Mouse (Mus musculus) liver, embryonic 11.5 days (tissue): ENCODE results near the gene Ptma. TPM values are rescaled to one million over a fixed set of nuclear protein-coding genes. Genes with fewer than 3 reads are reported as not detected.

Experiments used
- ATAC-seq: fragments of 200-750 bp; cut with Nextera tagmentation; replicated peaks from 2 replicates; pipeline ENCODE4 v1.8.0; 2017; ENCODE audit warnings: moderate number of reproducible peaks, mild to moderate bottlenecking, moderate TSS enrichment, moderate library complexity; ENCODE audit not compliant: low FRiP score
- DNase-seq: peaks from one replicate; pipeline ENCODE4 v3.0.0-alpha.2; 2017; ENCODE audit warnings: low spot score
- H3K27ac ChIP-seq: fragments of 300-500 bp; sonication (generic); 2 replicates; pipeline ENCODE4 v1.5.1; 2014; ENCODE audit warnings: mild to moderate bottlenecking, low read depth, low read length, control low read depth
- H3K27me3 ChIP-seq: fragments of 300-500 bp; sonication (generic); replicated peaks from 2 replicates; pipeline ENCODE4 v1.6.1; 2014; ENCODE audit warnings: low read length, mixed read lengths; ENCODE audit not compliant: control insufficient read depth, insufficient read depth
- H3K36me3 ChIP-seq: fragments of 300-500 bp; sonication (generic); 2 replicates; pipeline ENCODE4 v1.6.1; 2014; ENCODE audit warnings: mild to moderate bottlenecking, low read length, moderate library complexity, mixed read lengths; ENCODE audit not compliant: control insufficient read depth, insufficient read depth
- H3K4me1 ChIP-seq: fragments of 300-500 bp; sonication (generic); replicated peaks from 2 replicates; pipeline ENCODE4 v1.6.1; 2014; ENCODE audit warnings: low read length, mixed read lengths; ENCODE audit not compliant: control insufficient read depth, insufficient read depth
- H3K4me2 ChIP-seq: fragments of 300-500 bp; sonication (generic); 2 replicates; pipeline ENCODE4 v1.6.1; 2014; ENCODE audit warnings: mild to moderate bottlenecking, control low read depth, moderate library complexity
- H3K4me3 ChIP-seq: fragments of 300-500 bp; sonication (generic); 2 replicates; pipeline ENCODE4 v1.5.1; 2014; ENCODE audit warnings: low read depth, low read length, control low read depth
- H3K9ac ChIP-seq: fragments of 300-500 bp; sonication (generic); 2 replicates; pipeline ENCODE4 v1.6.1; 2014; ENCODE audit warnings: low read depth, low read length, control low read depth
- H3K9me3 ChIP-seq: fragments of 300-500 bp; sonication (generic); 2 replicates; pipeline ENCODE4 v1.6.1; 2016; ENCODE audit warnings: low read length, inconsistent platforms, mixed read lengths; ENCODE audit not compliant: control insufficient read depth
- WGBS: fragments of 180-500 bp; shearing (Covaris S2); extraction: QIAGEN DNeasy Blood & Tissue Kit; methylation state at CpG from one replicate; pipeline ENCODE4 v1.1.7; 2014; 5-methylcytosine and 5-hydroxymethylcytosine counted together
- polyA plus RNA-seq: library from polyadenylated mRNA; unstranded; fragments of >200 nt; fragmentation: Nextera tagmentation; extraction: Ambion mirVana; gene quantifications from 2 replicates; pipeline ENCODE4 v1.2.1, GENCODE M21; 2014

The Ptma gene
- polyA plus RNA-seq, 1 experiment from 2014 or later = 2,805 TPM

DNA sequence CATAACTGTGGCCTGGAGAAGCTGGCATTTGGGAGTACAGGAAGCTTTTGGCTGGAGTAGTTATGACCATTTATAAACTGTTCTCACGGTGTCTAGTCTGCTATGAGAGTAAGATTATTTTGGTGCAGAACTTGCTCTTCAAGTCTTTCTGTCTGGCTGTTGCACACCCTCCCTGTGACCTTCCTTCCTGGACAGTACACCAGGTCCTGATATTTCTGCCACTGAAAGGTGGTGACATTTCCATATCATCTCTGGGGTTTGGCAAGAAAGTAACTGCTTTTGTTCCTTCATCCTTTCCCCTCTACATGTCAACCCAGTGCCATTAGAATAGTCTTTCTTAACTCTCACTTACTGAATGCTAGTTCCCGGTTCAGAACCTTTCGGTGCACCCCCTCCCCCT is 32.7 kb downstream of the Ptma start:
- H3K27ac ChIP-seq = no peak overlapping the region
- no peak for DNase-seq

DNA sequence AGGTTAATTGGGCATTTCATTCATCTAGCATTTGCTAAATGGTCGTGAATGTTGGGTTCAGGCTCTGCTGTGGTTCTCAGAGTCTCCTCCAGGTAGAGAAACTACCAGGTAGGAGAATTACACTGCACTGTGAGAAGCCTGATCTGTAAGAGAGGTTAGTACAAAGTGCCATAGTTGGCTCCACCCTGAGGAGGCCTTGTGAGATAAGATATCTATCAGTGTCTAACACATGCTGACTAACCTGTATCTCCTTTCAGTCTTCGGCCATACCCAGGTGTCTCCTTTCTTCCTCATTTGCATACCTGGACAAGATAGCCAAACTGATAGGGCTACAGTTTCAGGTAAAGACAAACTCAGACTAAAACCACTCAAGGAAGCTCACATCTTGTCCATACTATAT is 36.1 kb downstream of the Ptma start:
- no peak for ATAC-seq
- whole genome bisulfite sequencing = 61% methylated on average over 2 of the region's 2 CpGs

More for the DNA sequence above, 32.7 kb downstream of the Ptma start:
- WGBS = 73% methylated on average over 3 of the region's 3 CpGs
- ATAC-seq = no peak
- no peak overlapping the region for H3K4me3 ChIP-seq
- H3K4me1 ChIP-seq = peaks cover 9% of the 10 kb centered on the region
- H3K27me3 ChIP-seq = no peaks in the 10 kb centered on the region
- H3K9ac ChIP-seq = no peak overlapping the region
- no peaks in the 10 kb centered on the region for H3K9me3 ChIP-seq
- peaks cover 3% of the 10 kb centered on the region; the same call in 1 of the 2 replicates for H3K36me3 ChIP-seq
- H3K4me2 ChIP-seq = no peak overlapping the region

DNA sequence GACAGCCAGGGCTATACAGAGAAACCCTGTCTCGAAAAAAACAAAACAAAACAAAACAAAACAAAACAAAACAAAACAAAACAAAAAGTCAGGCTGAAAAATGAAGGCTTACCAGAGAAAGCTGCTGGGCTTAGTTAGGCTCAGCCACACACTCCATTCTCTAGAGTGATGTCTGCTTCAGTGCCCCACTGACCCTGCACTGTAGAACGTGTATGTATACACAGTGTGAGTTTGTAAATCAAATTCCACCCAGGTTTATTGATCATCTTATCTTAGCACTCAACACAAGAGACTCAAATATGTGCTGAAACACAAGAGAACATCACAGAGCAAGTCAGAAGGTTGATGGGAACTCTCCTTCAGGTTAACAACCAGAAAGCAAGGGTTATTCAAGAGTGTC is 41.9 kb downstream of the Ptma start:
- Histone ChIP-seq H3K4me3 (no peak overlapping the region), H3K27me3 (no peaks in the 10 kb centered on the region), H3K27ac (no peak overlapping the region), H3K9me3 (no peaks in the 10 kb centered on the region), H3K4me1 (no peaks in the 10 kb centered on the region), H3K4me2 (no peak overlapping the region), H3K9ac (no peak overlapping the region), H3K36me3 (no peaks in the 10 kb centered on the region)
- DNase-seq = no peak
- 71% methylated on average over 2 of the region's 2 CpGs for WGBS
- no peak for ATAC-seq

More for the DNA sequence above, 36.1 kb downstream of the Ptma start:
- no peaks in the 10 kb centered on the region for H3K27me3 ChIP-seq
- no peak overlapping the region for H3K27ac ChIP-seq
- no peak for DNase-seq
- H3K9me3 ChIP-seq = no peaks in the 10 kb centered on the region
- no peak overlapping the region for H3K9ac ChIP-seq
- H3K4me2 ChIP-seq = no peak overlapping the region
- peaks cover 3% of the 10 kb centered on the region; the same call in 1 of the 2 replicates for H3K36me3 ChIP-seq
- H3K4me3 ChIP-seq = no peak overlapping the region
- H3K4me1 ChIP-seq = peaks cover 8% of the 10 kb centered on the region

DNA sequence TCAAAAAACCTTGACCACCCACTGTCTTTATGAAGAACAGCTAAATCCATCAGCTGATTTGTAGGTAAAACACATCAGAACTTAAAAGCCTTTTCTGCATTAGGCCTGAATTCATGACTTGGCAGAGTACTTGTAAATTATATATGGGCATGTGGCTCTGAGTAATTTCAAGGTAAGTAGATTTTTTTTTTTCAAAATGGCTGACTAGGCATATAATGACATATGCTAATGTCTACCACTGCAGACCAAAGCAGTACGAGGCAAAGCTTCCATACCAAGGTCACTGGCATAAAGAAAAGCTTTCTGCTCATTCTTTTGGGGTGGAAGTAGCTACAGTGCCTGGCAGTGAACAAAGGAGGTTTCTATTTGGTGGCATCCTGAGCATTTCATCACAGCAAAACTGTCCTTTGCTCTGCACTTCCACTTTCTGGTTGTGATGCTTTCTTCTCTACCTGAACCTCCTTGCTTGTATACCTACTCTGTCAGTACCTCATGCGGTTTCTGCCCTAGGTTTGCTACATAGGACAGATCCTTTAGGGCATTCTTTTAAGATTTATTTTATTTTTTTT is 42.9 kb downstream of the Ptma start:
- Histone ChIP-seq H3K9me3 (no peaks in the 10 kb centered on the region), H3K4me2 (no peak overlapping the region), H3K4me3 (no peak overlapping the region), H3K9ac (no peak overlapping the region), H3K27me3 (no peaks in the 10 kb centered on the region), H3K27ac (no peak overlapping the region), H3K36me3 (no peaks in the 10 kb centered on the region), H3K4me1 (no peaks in the 10 kb centered on the region)
- ATAC-seq (no peak), DNase-seq (no peak)
- WGBS = 93% methylated on average over 2 of the region's 2 CpGs

DNA sequence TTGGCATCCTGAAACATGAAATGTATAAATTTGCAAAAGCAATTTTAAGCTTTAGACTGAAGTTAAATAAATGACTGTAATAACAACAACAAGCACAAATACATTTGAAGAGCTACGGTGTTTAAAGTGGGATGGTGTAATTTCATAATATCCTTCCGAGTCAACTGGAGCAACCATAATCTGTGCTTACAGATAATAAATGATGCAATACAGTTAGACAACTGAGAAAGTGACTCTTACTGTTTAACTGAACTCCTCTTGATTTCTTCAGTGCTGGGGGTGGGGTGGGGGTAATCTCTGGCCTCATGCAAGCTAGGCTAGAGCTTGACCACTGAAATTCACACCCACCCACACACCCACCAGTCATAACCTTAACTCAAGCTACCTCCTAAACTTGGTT is 44.9 kb downstream of the Ptma start:
- no peaks in the 10 kb centered on the region for H3K9me3 ChIP-seq
- no peak for DNase-seq
- no peaks in the 10 kb centered on the region for H3K4me1 ChIP-seq
- H3K4me3 ChIP-seq = no peak overlapping the region
- no peak overlapping the region for H3K27ac ChIP-seq
- no peak for ATAC-seq
- no peak overlapping the region for H3K9ac ChIP-seq
- H3K36me3 ChIP-seq = no peaks in the 10 kb centered on the region
- H3K4me2 ChIP-seq = no peak overlapping the region
- no peaks in the 10 kb centered on the region for H3K27me3 ChIP-seq
- WGBS = 83% methylated on average over 2 of the region's 2 CpGs

DNA sequence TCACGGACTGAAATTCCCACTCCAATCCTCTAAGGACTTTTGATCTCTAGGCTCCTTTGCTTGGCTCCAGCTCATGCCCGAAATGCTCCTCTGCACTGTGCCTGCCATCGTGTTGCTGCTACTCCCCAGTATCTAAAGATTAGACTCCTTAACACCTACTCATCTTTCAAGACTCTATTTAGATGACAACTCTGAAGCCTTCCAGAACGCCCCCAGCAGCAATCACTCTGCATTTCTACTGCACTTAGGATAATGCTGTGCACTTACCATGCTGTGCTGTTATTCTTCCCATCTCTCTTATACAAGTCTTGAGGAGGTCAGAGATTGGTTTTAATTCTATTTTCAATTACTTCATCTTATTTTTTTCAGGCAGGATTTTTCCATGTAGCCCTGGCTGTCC is 45.4 kb downstream of the Ptma start:
- no peak overlapping the region for H3K27ac ChIP-seq
- no peak overlapping the region for H3K4me3 ChIP-seq
- ATAC-seq (no peak), DNase-seq (no peak)
- H3K4me2 ChIP-seq = no peak overlapping the region
- 79% methylated on average over 4 of the region's 4 CpGs for WGBS
- no peaks in the 10 kb centered on the region for H3K36me3 ChIP-seq
- H3K9me3 ChIP-seq = no peaks in the 10 kb centered on the region
- H3K4me1 ChIP-seq = no peaks in the 10 kb centered on the region
- H3K9ac ChIP-seq = no peak overlapping the region
- no peaks in the 10 kb centered on the region for H3K27me3 ChIP-seq

Other genes starting within 250 kb of the Ptma start
- 8.9 TPM in 2 replicates for gene B3gnt7, start 223.9 kb upstream of the Ptma start, polyA plus RNA-seq
- gene Ncl, start 167.3 kb upstream of the Ptma start, polyA plus RNA-seq = 828 and 901 TPM in 2 replicates
- gene Nmur1, start 100.5 kb upstream of the Ptma start, polyA plus RNA-seq = not detected in 2 replicates
- not detected in 2 replicates for gene Tex44, start 100.4 kb upstream of the Ptma start, polyA plus RNA-seq
- 48.1 and 52.1 TPM in 2 replicates for gene Pde6d, start 55.9 kb downstream of the Ptma start, polyA plus RNA-seq
- 30.8 and 33.4 TPM in 2 replicates for gene Cops7b, start 56.2 kb downstream of the Ptma start, polyA plus RNA-seq
- gene Nppc, start 143.8 kb downstream of the Ptma start, polyA plus RNA-seq = not detected in 2 replicates
- 20.2 and 21.2 TPM in 2 replicates for gene Dis3l2, start 177.1 kb downstream of the Ptma start, polyA plus RNA-seq